14 mouse cellular contexts compared by ENCODE assay signal in genomic region chr3:90537905-90538296, GRCm38 (mm10). TPM values are rescaled to one million over a fixed set of nuclear protein-coding genes. Genes with fewer than 3 reads are reported as not detected.
DNase-seq lines count a peak whose midpoint lies in the region; ATAC-seq and TF ChIP-seq lines count a peak whose summit lies in the region.
"Had no signal": no experiment of that assay in that cellular context is flagged by ENCODE, and none has a peak within 500 bp of the region (broad histone marks: within the 10 kb centered on the region; RNA-seq: fewer than 3 reads in every experiment).

No protein-coding gene starts in this region.

- H3K4me2 ChIP-seq in heart, embryonic 16.5 days (ENCODE audit: low read depth, low read length), result peak overlapping the region; percentile 31
- peak overlapping the region; percentile 45 for H3K4me2 ChIP-seq in lung, embryonic 14.5 days
- H3K4me2 ChIP-seq in intestine, embryonic 14.5 days (ENCODE audit: low read length), result peak overlapping the region; percentile 39
- peak overlapping the region; percentile 38 for H3K4me2 ChIP-seq in liver, embryonic 16.5 days (ENCODE audit: low read depth, low read length)

- DNase-seq in heart, adult 8-10 months (ENCODE audit: low spot score), result no peak
- no peak for DNase-seq in lung, embryonic 14.5 days
- no peak for DNase-seq in lung, postnatal 36 days
- no peak for DNase-seq in intestine, embryonic 14.5 days (ENCODE audit: low spot score)
- no peak for DNase-seq in adrenal gland, adult 8-10 months
- DNase-seq in forebrain, embryonic 10.5 days (ENCODE audit: extremely low spot score, low spot score), result no peak
- DNase-seq: embryo, embryonic 11 days; layer of hippocampus, adult 9-11 months; right cerebral cortex, postnatal 14 days had no signal

- WGBS in heart, embryonic 16.5 days, result 71% methylated on average over 5 of the region's 5 CpGs
- 62% methylated on average over 5 of the region's 5 CpGs for WGBS in lung, embryonic 14.5 days
- 72% methylated on average over 5 of the region's 5 CpGs for WGBS in intestine, embryonic 14.5 days
- 49% methylated on average over 5 of the region's 5 CpGs for WGBS in liver, embryonic 16.5 days (ENCODE audit: insufficient replicate concordance)
- WGBS in forebrain, embryonic 10.5 days, result 87% methylated on average over 5 of the region's 5 CpGs

- H3K36me3 ChIP-seq in heart, embryonic 16.5 days (ENCODE audit: control insufficient read depth, insufficient read depth), result no peaks in the 10 kb centered on the region
- H3K36me3 ChIP-seq in lung, embryonic 14.5 days (ENCODE audit: insufficient read depth), result no peaks in the 10 kb centered on the region
- H3K36me3 ChIP-seq in intestine, embryonic 14.5 days (ENCODE audit: control insufficient read depth, insufficient read depth, low read length), result no peaks in the 10 kb centered on the region
- H3K36me3 ChIP-seq in liver, embryonic 16.5 days (ENCODE audit: control insufficient read depth, insufficient read depth), result no peaks in the 10 kb centered on the region
- H3K36me3 ChIP-seq in forebrain, embryonic 10.5 days (replicated peaks), result no peaks in the 10 kb centered on the region

- no peaks in the 10 kb centered on the region for H3K27me3 ChIP-seq in heart, embryonic 16.5 days (ENCODE audit: control insufficient read depth, insufficient read depth, low read length)
- H3K27me3 ChIP-seq in lung, embryonic 14.5 days (ENCODE audit: insufficient read depth, low read length), result no peaks in the 10 kb centered on the region
- no peaks in the 10 kb centered on the region for H3K27me3 ChIP-seq in intestine, embryonic 14.5 days (replicated peaks; ENCODE audit: control insufficient read depth, insufficient read depth, low read length)
- H3K27me3 ChIP-seq in liver, embryonic 16.5 days (ENCODE audit: control insufficient read depth, insufficient read depth, low read depth, low read length), result no peaks in the 10 kb centered on the region
- H3K27me3 ChIP-seq in forebrain, embryonic 10.5 days (ENCODE audit: poor library complexity, severe bottlenecking), result no peaks in the 10 kb centered on the region; the same call in 1 of the 2 replicates

- H3K9ac ChIP-seq in heart, embryonic 16.5 days (ENCODE audit: low read length), result peak overlapping the region; percentile 58; the same call in 1 of the 2 replicates
- no peak overlapping the region for H3K9ac ChIP-seq in lung, embryonic 14.5 days
- H3K9ac ChIP-seq in intestine, embryonic 14.5 days (ENCODE audit: low read length), result no peak overlapping the region; the same call in none of the 2 replicates
- peak overlapping the region; percentile 28; the same call in 1 of the 2 replicates for H3K9ac ChIP-seq in liver, embryonic 16.5 days (ENCODE audit: low read depth, low read length)

- peaks cover 8% of the 10 kb centered on the region; the same call in 1 of the 2 replicates for H3K4me1 ChIP-seq in heart, embryonic 16.5 days (ENCODE audit: control insufficient read depth, insufficient read depth, low read length)
- no peaks in the 10 kb centered on the region for H3K4me1 ChIP-seq in lung, embryonic 14.5 days (ENCODE audit: insufficient read depth)
- peaks cover 8% of the 10 kb centered on the region for H3K4me1 ChIP-seq in intestine, embryonic 14.5 days (replicated peaks; ENCODE audit: control insufficient read depth, insufficient read depth, low read length)
- H3K4me1 ChIP-seq in liver, embryonic 16.5 days (ENCODE audit: control insufficient read depth, low read depth, low read length), result no peaks in the 10 kb centered on the region
- peaks cover 23% of the 10 kb centered on the region for H3K4me1 ChIP-seq in forebrain, embryonic 10.5 days
- H3K4me1 ChIP-seq: megakaryocyte, embryonic 14.5 days had no signal

- peak overlapping the region; percentile 26 for H3K4me3 ChIP-seq in heart, embryonic 16.5 days (ENCODE audit: low read length)
- H3K4me3 ChIP-seq in lung, embryonic 14.5 days (ENCODE audit: low read depth, low read length), result peak overlapping the region; percentile 3; the same call in 1 of the 2 replicates
- peak overlapping the region; percentile 20; the same call in 1 of the 2 replicates for H3K4me3 ChIP-seq in intestine, embryonic 14.5 days (ENCODE audit: low read depth, low read length)
- peak overlapping the region; percentile 43 for H3K4me3 ChIP-seq in liver, embryonic 16.5 days (ENCODE audit: low read depth, low read length)
- no peak overlapping the region for H3K4me3 ChIP-seq in forebrain, embryonic 10.5 days
- H3K4me3 ChIP-seq: megakaryocyte, embryonic 14.5 days had no signal

- peak overlapping the region; percentile 19; the same call in 1 of the 2 replicates for H3K27ac ChIP-seq in heart, embryonic 16.5 days (ENCODE audit: low read length)
- no peak overlapping the region for H3K27ac ChIP-seq in lung, embryonic 14.5 days (ENCODE audit: low read depth)
- peak overlapping the region; percentile 25; the same call in 1 of the 2 replicates for H3K27ac ChIP-seq in intestine, embryonic 14.5 days (ENCODE audit: low read depth)
- no peak overlapping the region for H3K27ac ChIP-seq in liver, embryonic 16.5 days (ENCODE audit: low read length)
- no peak overlapping the region for H3K27ac ChIP-seq in forebrain, embryonic 10.5 days

- no peaks in the 10 kb centered on the region for H3K9me3 ChIP-seq in heart, embryonic 16.5 days (replicated peaks; ENCODE audit: control insufficient read depth, low read length)
- H3K9me3 ChIP-seq in lung, embryonic 14.5 days (ENCODE audit: low read depth, low read length), result no peaks in the 10 kb centered on the region
- H3K9me3 ChIP-seq in intestine, embryonic 14.5 days (ENCODE audit: control insufficient read depth, low read length), result no peaks in the 10 kb centered on the region
- no peaks in the 10 kb centered on the region for H3K9me3 ChIP-seq in liver, embryonic 16.5 days (replicated peaks; ENCODE audit: control insufficient read depth, low read length)
- H3K9me3 ChIP-seq in forebrain, embryonic 10.5 days, result no peaks in the 10 kb centered on the region
- H3K9me3 ChIP-seq: megakaryocyte, embryonic 14.5 days had no signal

- TF ChIP-seq CTCF in lung, embryonic 14.5 days (IDR thresholded peaks at IDR 0.05; ENCODE audit: low read depth), result no peak

- ATAC-seq in heart, embryonic 16.5 days (replicated peaks; ENCODE audit: extremely low read depth, insufficient read depth, low FRiP score), result no peak
- no peak for ATAC-seq in lung, embryonic 14.5 days (ENCODE audit: insufficient read depth)
- ATAC-seq in intestine, embryonic 14.5 days (replicated peaks; ENCODE audit: low FRiP score, low TSS enrichment, low read depth), result 0 out of 2 replicates have a peak, but pooled peaks have one; percentile 21
- ATAC-seq in liver, embryonic 16.5 days (ENCODE audit: low read depth), result no peak

RNA-seq across cellular contexts. Expression of gene S100a16, which starts 0.8 kb away (rescaled TPM):
- polyA plus RNA-seq in heart, embryonic 16.5 days (2015; fragmentation: Nextera tagmentation; extraction: Ambion mirVana), result 96.5 and 110 TPM in 2 replicates
- 10 to 100 TPM; 59.8 to 77.4 (median 72.4) TPM for total RNA-seq in heart, adult 8-10 months (2022)
- polyA plus RNA-seq in lung, embryonic 14.5 days (2014; fragmentation: Nextera tagmentation; extraction: Ambion mirVana), result 161 and 175 TPM in 2 replicates
- polyA plus RNA-seq in intestine, embryonic 14.5 days (2014; fragmentation: Nextera tagmentation; extraction: Ambion mirVana), result 107 and 121 TPM in 2 replicates
- 31.5 and 34.8 TPM in 2 replicates for polyA plus RNA-seq in liver, embryonic 16.5 days (2015; fragmentation: Nextera tagmentation; extraction: Ambion mirVana)
- total RNA-seq in adrenal gland, adult 8-10 months (2022), result 10 to 100 TPM; 39.0 to 54.8 (median 50.2) TPM
- polyA plus RNA-seq in forebrain, embryonic 10.5 days (2016; fragmentation: Nextera tagmentation; extraction: Ambion mirVana), result 25.8 and 26.5 TPM in 2 replicates

RNA-seq across cellular contexts. Expression of gene S100a14, which starts 11.2 kb away (rescaled TPM):
- 5.7 and 7.3 TPM in 2 replicates for polyA plus RNA-seq in heart, embryonic 16.5 days (2015; fragmentation: Nextera tagmentation; extraction: Ambion mirVana)
- total RNA-seq in heart, adult 8-10 months (2022), result under 1 TPM in 3 of 4 experiments, not detected in 1; 0.35 to 0.55 (median 0.37) TPM
- 1.2 and 1.6 TPM in 2 replicates for polyA plus RNA-seq in lung, embryonic 14.5 days (2014; fragmentation: Nextera tagmentation; extraction: Ambion mirVana)
- 0.91 and 1.0 TPM in 2 replicates for polyA plus RNA-seq in intestine, embryonic 14.5 days (2014; fragmentation: Nextera tagmentation; extraction: Ambion mirVana)
- polyA plus RNA-seq in liver, embryonic 16.5 days (2015; fragmentation: Nextera tagmentation; extraction: Ambion mirVana), result 0.09 TPM in 1 of 2 replicates, not detected in the other
- total RNA-seq in adrenal gland, adult 8-10 months (2022), result 1 to 10 TPM in 2 of 4 experiments, under 1 TPM in 1, not detected in 1; 0.42 to 1.5 (median 1.2) TPM
- polyA plus RNA-seq in forebrain, embryonic 10.5 days (2016; fragmentation: Nextera tagmentation; extraction: Ambion mirVana), result not detected in 2 replicates
- total RNA-seq: heart, postnatal 10 days had no signal
- polyA plus RNA-seq: frontal cortex, adult 2 months had no signal

RNA-seq across cellular contexts. Expression of gene S100a3, which starts 22.5 kb away (rescaled TPM):
- polyA plus RNA-seq in heart, embryonic 16.5 days (2015; fragmentation: Nextera tagmentation; extraction: Ambion mirVana), result 1.4 and 3.8 TPM in 2 replicates
- not detected for total RNA-seq in heart, adult 8-10 months (2022)
- polyA plus RNA-seq in lung, embryonic 14.5 days (2014; fragmentation: Nextera tagmentation; extraction: Ambion mirVana), result 0.12 and 0.49 TPM in 2 replicates
- 0.39 and 0.81 TPM in 2 replicates for polyA plus RNA-seq in intestine, embryonic 14.5 days (2014; fragmentation: Nextera tagmentation; extraction: Ambion mirVana)
- polyA plus RNA-seq in liver, embryonic 16.5 days (2015; fragmentation: Nextera tagmentation; extraction: Ambion mirVana), result not detected in 2 replicates
- not detected for total RNA-seq in adrenal gland, adult 8-10 months (2022)
- not detected in 2 replicates for polyA plus RNA-seq in forebrain, embryonic 10.5 days (2016; fragmentation: Nextera tagmentation; extraction: Ambion mirVana)
- total RNA-seq: heart, postnatal 10 days had no signal

RNA-seq across cellular contexts. Expression of gene S100a13, which starts 23.7 kb away (rescaled TPM):
- 84.4 and 88.6 TPM in 2 replicates for polyA plus RNA-seq in heart, embryonic 16.5 days (2015; fragmentation: Nextera tagmentation; extraction: Ambion mirVana)
- 10 to 100 TPM; 25.0 to 34.8 (median 27.8) TPM for total RNA-seq in heart, adult 8-10 months (2022)
- polyA plus RNA-seq in lung, embryonic 14.5 days (2014; fragmentation: Nextera tagmentation; extraction: Ambion mirVana), result 27.3 and 32.2 TPM in 2 replicates
- polyA plus RNA-seq in intestine, embryonic 14.5 days (2014; fragmentation: Nextera tagmentation; extraction: Ambion mirVana), result 27.7 and 30.3 TPM in 2 replicates
- polyA plus RNA-seq in liver, embryonic 16.5 days (2015; fragmentation: Nextera tagmentation; extraction: Ambion mirVana), result 18.9 and 19.6 TPM in 2 replicates
- 10 to 100 TPM; 21.7 to 26.9 (median 23.4) TPM for total RNA-seq in adrenal gland, adult 8-10 months (2022)
- 7.8 and 8.2 TPM in 2 replicates for polyA plus RNA-seq in forebrain, embryonic 10.5 days (2016; fragmentation: Nextera tagmentation; extraction: Ambion mirVana)

RNA-seq across cellular contexts. Expression of gene S100a1, which starts 23.7 kb away (rescaled TPM):
- polyA plus RNA-seq in heart, embryonic 16.5 days (2015; fragmentation: Nextera tagmentation; extraction: Ambion mirVana), result 348 and 352 TPM in 2 replicates
- 1,000 to 10,000 TPM; 1,071 to 1,219 (median 1,134) TPM for total RNA-seq in heart, adult 8-10 months (2022)
- polyA plus RNA-seq in lung, embryonic 14.5 days (2014; fragmentation: Nextera tagmentation; extraction: Ambion mirVana), result 28.0 and 33.9 TPM in 2 replicates
- polyA plus RNA-seq in intestine, embryonic 14.5 days (2014; fragmentation: Nextera tagmentation; extraction: Ambion mirVana), result 50.7 and 66.8 TPM in 2 replicates
- polyA plus RNA-seq in liver, embryonic 16.5 days (2015; fragmentation: Nextera tagmentation; extraction: Ambion mirVana), result 26.5 and 33.8 TPM in 2 replicates
- total RNA-seq in adrenal gland, adult 8-10 months (2022), result 100 to 1,000 TPM in 2 of 4 experiments, 10 to 100 TPM in 2; 80.7 to 112 (median 94.7) TPM
- 4.4 and 7.9 TPM in 2 replicates for polyA plus RNA-seq in forebrain, embryonic 10.5 days (2016; fragmentation: Nextera tagmentation; extraction: Ambion mirVana)

Comparison
In these comparisons a context has a peak if more than half of its experiments do, and no peak if none do; other contexts are left out.
1. H3K27ac ChIP-seq: peak in heart, embryonic 16.5 days (single experiment) and intestine, embryonic 14.5 days (single experiment); none in lung, embryonic 14.5 days (single experiment), liver, embryonic 16.5 days (single experiment) and forebrain, embryonic 10.5 days (single experiment).
2. H3K9ac ChIP-seq: peak in heart, embryonic 16.5 days (single experiment) and liver, embryonic 16.5 days (single experiment); none in lung, embryonic 14.5 days (single experiment) and intestine, embryonic 14.5 days (single experiment).
3. Peak in every context shown above with its lines, with median percentiles within 50 percentile points of each other: H3K4me2 ChIP-seq.